Comparison of ENCODE assay signal across 8 mouse cellular contexts in genomic region chr15:102135522-102136128, GRCm38 (mm10). TPM values are rescaled to one million over a fixed set of nuclear protein-coding genes. Genes with fewer than 3 reads are reported as not detected.
DNase-seq lines count a peak whose midpoint lies in the region; ATAC-seq and TF ChIP-seq lines count a peak whose summit lies in the region.

No protein-coding gene starts in this region.

- WGBS in heart, postnatal 0 days, result 2% methylated on average over 33 of the region's 35 CpGs
- WGBS in hindbrain, embryonic 10.5 days, result 4% methylated on average over 35 of the region's 35 CpGs
- WGBS in midbrain, embryonic 11.5 days, result 3% methylated on average over 35 of the region's 35 CpGs

- ATAC-seq in heart, postnatal 0 days (ENCODE audit: insufficient read depth, low read depth), result peak; percentile 42
- ATAC-seq in Patski, result peak; percentile 5
- ATAC-seq in midbrain, embryonic 11.5 days (ENCODE audit: low FRiP score), result peak; percentile 85; the same call in 1 of the 2 replicates

- in situ Hi-C loops in Patski (cut with MboI; ENCODE audit: low pct_unique_long_range_greater_than_20kb), result no loop called here

- DNase-seq in heart, postnatal 0 days (ENCODE audit: low spot score), result no peak
- DNase-seq in heart, postnatal 14 days, result no peak
- no peak for DNase-seq in Patski (ENCODE audit: low read depth, low spot score)
- DNase-seq in hindbrain, embryonic 10.5 days (ENCODE audit: low spot score), result no peak
- DNase-seq in midbrain, embryonic 11.5 days (ENCODE audit: low spot score, missing footprints), result no peak
- DNase-seq in gastrocnemius, adult 18-20 months (ENCODE audit: low spot score), result no peak
- no peak for DNase-seq in spleen, adult 12 weeks (ENCODE audit: low spot score)
- DNase-seq in right cerebral cortex, postnatal 25 days, result no peak

- H3K9ac ChIP-seq in heart, postnatal 0 days (replicated peaks; ENCODE audit: low read depth, low read length), result peak overlapping the region; percentile 87
- H3K9ac ChIP-seq in midbrain, embryonic 11.5 days (ENCODE audit: low read length), result peak overlapping the region; percentile 77

- H3K4me3 ChIP-seq in heart, postnatal 0 days (ENCODE audit: low read depth, low read length), result peak overlapping the region; percentile 88
- peak overlapping the region; percentile 76 for H3K4me3 ChIP-seq in hindbrain, embryonic 10.5 days
- peak overlapping the region; percentile 55 for H3K4me3 ChIP-seq in midbrain, embryonic 11.5 days (ENCODE audit: low read depth, low read length)

- H3K9me3 ChIP-seq in heart, postnatal 0 days (replicated peaks; ENCODE audit: control insufficient read depth, low read length), result no peaks in the 10 kb centered on the region
- no peaks in the 10 kb centered on the region for H3K9me3 ChIP-seq in hindbrain, embryonic 10.5 days
- H3K9me3 ChIP-seq in midbrain, embryonic 11.5 days (ENCODE audit: control insufficient read depth, low read length), result no peaks in the 10 kb centered on the region

- H3K36me3 ChIP-seq in heart, postnatal 0 days (replicated peaks; ENCODE audit: control insufficient read depth, insufficient read depth, low read length), result peaks cover 23% of the 10 kb centered on the region
- H3K36me3 ChIP-seq in hindbrain, embryonic 10.5 days, result peaks cover 27% of the 10 kb centered on the region
- no peaks in the 10 kb centered on the region; the same call in 1 of the 2 replicates for H3K36me3 ChIP-seq in midbrain, embryonic 11.5 days (ENCODE audit: control insufficient read depth, insufficient read depth, low read length)

- intact Hi-C loops in heart, postnatal 14 days (cut with DNase I), result no loop called here

- POLR2A ChIA-PET in Patski (lab: Charles Lee), result no interaction called here

- no peak for TF ChIP-seq EP300 in heart, postnatal 0 days (IDR thresholded peaks at IDR 0.05; ENCODE audit: low read depth)

- CTCF ChIA-PET in Patski (lab: Charles Lee), result interaction anchor here (0.6 to 1.2 kb wide), 4 partner anchors 18 to 89 kb away, joined by 3 read pairs; no protein-coding TSS in a partner anchor

- H3K27ac ChIP-seq in heart, postnatal 0 days (ENCODE audit: low read depth), result peak overlapping the region; percentile 27
- peak overlapping the region; percentile 91 for H3K27ac ChIP-seq in hindbrain, embryonic 10.5 days
- peak overlapping the region; percentile 37; the same call in 1 of the 2 replicates for H3K27ac ChIP-seq in midbrain, embryonic 11.5 days (ENCODE audit: low read depth, low read length)

- H3K27me3 ChIP-seq in heart, postnatal 0 days (ENCODE audit: control insufficient read depth, insufficient read depth, low read length), result no peaks in the 10 kb centered on the region
- H3K27me3 ChIP-seq in Patski, result no peaks in the 10 kb centered on the region
- 0 out of 2 replicates have a peak, but pooled peaks cover 3% of the 10 kb centered on the region for H3K27me3 ChIP-seq in hindbrain, embryonic 10.5 days (ENCODE audit: insufficient read depth, poor library complexity, severe bottlenecking)
- H3K27me3 ChIP-seq in midbrain, embryonic 11.5 days (ENCODE audit: control insufficient read depth, insufficient read depth, low read length), result no peaks in the 10 kb centered on the region

- peak overlapping the region; percentile 90 for H3K4me2 ChIP-seq in heart, postnatal 0 days (ENCODE audit: low read depth, low read length)
- H3K4me2 ChIP-seq in midbrain, embryonic 11.5 days, result peak overlapping the region; percentile 72

- no peak for TF ChIP-seq CTCF in heart, postnatal 0 days (IDR thresholded peaks at IDR 0.05; ENCODE audit: low read depth)
- no peak for TF ChIP-seq CTCF in Patski (IDR thresholded peaks at IDR 0.05)

- peaks cover 10% of the 10 kb centered on the region for H3K4me1 ChIP-seq in heart, postnatal 0 days (ENCODE audit: control insufficient read depth, insufficient read depth)
- peaks cover 24% of the 10 kb centered on the region for H3K4me1 ChIP-seq in hindbrain, embryonic 10.5 days (replicated peaks)
- H3K4me1 ChIP-seq in midbrain, embryonic 11.5 days (ENCODE audit: control insufficient read depth, insufficient read depth, low read length), result peaks cover 6% of the 10 kb centered on the region

RNA-seq across cellular contexts. Expression of gene Spryd3, which starts 0.4 kb away (rescaled TPM):
- total RNA-seq in heart, postnatal 0 days (2014; rRNA removed; ENCODE audit: low replicate concordance), result 20.0 and 22.8 TPM in 2 replicates
- polyA plus RNA-seq in heart, postnatal 0 days (2015; fragmentation: Nextera tagmentation; extraction: Ambion mirVana), result 15.1 and 16.0 TPM in 2 replicates
- 10 to 100 TPM; 14.0 to 17.5 TPM for total RNA-seq in heart, postnatal 14 days (2021)
- 47.4 TPM for polyA plus RNA-seq in Patski (2021)
- polyA plus RNA-seq in hindbrain, embryonic 10.5 days (2016; fragmentation: Nextera tagmentation; extraction: Ambion mirVana), result 14.6 and 17.6 TPM in 2 replicates
- polyA plus RNA-seq in midbrain, embryonic 11.5 days (2014; fragmentation: Nextera tagmentation; extraction: Ambion mirVana), result 9.8 and 10.5 TPM in 2 replicates
- total RNA-seq in gastrocnemius, adult 18-20 months (2021), result 1 to 10 TPM; 4.9 to 7.7 TPM

RNA-seq across cellular contexts. Expression of gene Igfbp6, which starts 8.5 kb away (rescaled TPM):
- 30.5 and 35.4 TPM in 2 replicates for total RNA-seq in heart, postnatal 0 days (2014; rRNA removed; ENCODE audit: low replicate concordance)
- polyA plus RNA-seq in heart, postnatal 0 days (2015; fragmentation: Nextera tagmentation; extraction: Ambion mirVana), result 24.0 and 24.2 TPM in 2 replicates
- 10 to 100 TPM; 42.0 to 51.8 TPM for total RNA-seq in heart, postnatal 14 days (2021)
- 0.05 TPM for polyA plus RNA-seq in Patski (2021)
- polyA plus RNA-seq in hindbrain, embryonic 10.5 days (2016; fragmentation: Nextera tagmentation; extraction: Ambion mirVana), result 0.20 TPM in 1 of 2 replicates, not detected in the other
- 0.34 and 0.40 TPM in 2 replicates for polyA plus RNA-seq in midbrain, embryonic 11.5 days (2014; fragmentation: Nextera tagmentation; extraction: Ambion mirVana)
- 10 to 100 TPM; 32.2 to 50.3 TPM for total RNA-seq in gastrocnemius, adult 18-20 months (2021)

RNA-seq across cellular contexts. Expression of gene Soat2, which starts 14.7 kb away (rescaled TPM):
- total RNA-seq in heart, postnatal 0 days (2014; rRNA removed; ENCODE audit: low replicate concordance), result 1.7 TPM in 1 of 2 replicates, not detected in the other
- 0.08 and 0.14 TPM in 2 replicates for polyA plus RNA-seq in heart, postnatal 0 days (2015; fragmentation: Nextera tagmentation; extraction: Ambion mirVana)
- under 1 TPM in 1 of 2 experiments, not detected in 1; 0.17 TPM for total RNA-seq in heart, postnatal 14 days (2021)
- polyA plus RNA-seq in Patski (2021), result 0.13 TPM
- polyA plus RNA-seq in hindbrain, embryonic 10.5 days (2016; fragmentation: Nextera tagmentation; extraction: Ambion mirVana), result 0.35 and 0.38 TPM in 2 replicates
- not detected in 2 replicates for polyA plus RNA-seq in midbrain, embryonic 11.5 days (2014; fragmentation: Nextera tagmentation; extraction: Ambion mirVana)
- under 1 TPM in 1 of 2 experiments, not detected in 1; 0.09 TPM for total RNA-seq in gastrocnemius, adult 18-20 months (2021)

RNA-seq across cellular contexts. Expression of gene Tns2, which starts 35.4 kb away (rescaled TPM):
- 40.3 and 57.9 TPM in 2 replicates for total RNA-seq in heart, postnatal 0 days (2014; rRNA removed; ENCODE audit: low replicate concordance)
- 21.9 and 24.6 TPM in 2 replicates for polyA plus RNA-seq in heart, postnatal 0 days (2015; fragmentation: Nextera tagmentation; extraction: Ambion mirVana)
- 100 to 1,000 TPM; 119 to 121 TPM for total RNA-seq in heart, postnatal 14 days (2021)
- polyA plus RNA-seq in Patski (2021), result 53.6 TPM
- polyA plus RNA-seq in hindbrain, embryonic 10.5 days (2016; fragmentation: Nextera tagmentation; extraction: Ambion mirVana), result 11.8 and 13.8 TPM in 2 replicates
- 7.5 TPM in 2 replicates for polyA plus RNA-seq in midbrain, embryonic 11.5 days (2014; fragmentation: Nextera tagmentation; extraction: Ambion mirVana)
- total RNA-seq in gastrocnemius, adult 18-20 months (2021), result 10 to 100 TPM; 31.3 to 31.6 TPM

Comparison
In these comparisons a context has a peak if more than half of its experiments do, and no peak if none do; other contexts are left out.
1. ATAC-seq: peak in every context shown above with its lines; median percentile 85 in midbrain, embryonic 11.5 days; 42 in heart, postnatal 0 days; 5 in Patski.
2. H3K27ac ChIP-seq: peak in every context shown above with its lines; median percentile 91 in hindbrain, embryonic 10.5 days; 37 in midbrain, embryonic 11.5 days; 27 in heart, postnatal 0 days.
3. RNA of gene Igfbp6, which starts 8.5 kb away (polyA plus RNA-seq): 24.0 to 24.2 TPM in heart, postnatal 0 days; 0.34 to 0.40 TPM in midbrain, embryonic 11.5 days, 0.05 TPM in Patski (single experiment) and 0.20 TPM in hindbrain, embryonic 10.5 days; every median in the first group is over 10 times any median in the second.
4. Peak in every context shown above with its lines, with median percentiles within 50 percentile points of each other: H3K4me3 ChIP-seq.